Mouse (Mus musculus) heart, embryonic 11.5 days (tissue): ENCODE results near the gene Vtn. TPM values are rescaled to one million over a fixed set of nuclear protein-coding genes. Genes with fewer than 3 reads are reported as not detected.

ENCODE experiments used
- ATAC-seq: fragments of 200-750 bp; cut with Nextera tagmentation; replicated peaks from 2 replicates; pipeline ENCODE4 v1.8.0; 2017; ENCODE audit warnings: moderate library complexity; ENCODE audit not compliant: insufficient number of reproducible peaks, low FRiP score, low TSS enrichment
- H3K27ac ChIP-seq: fragments of 300-500 bp; sonication (generic); 2 replicates; pipeline ENCODE4 v1.5.1; 2014; ENCODE audit warnings: mild to moderate bottlenecking, low read depth, low read length
- H3K27me3 ChIP-seq: fragments of 300-500 bp; sonication (generic); 2 replicates; pipeline ENCODE4 v1.6.1; 2014; ENCODE audit warnings: mild to moderate bottlenecking, low read length, mixed read lengths; ENCODE audit not compliant: control insufficient read depth, insufficient read depth
- H3K36me3 ChIP-seq: fragments of 300-500 bp; sonication (generic); 2 replicates; pipeline ENCODE4 v1.6.1; 2014; ENCODE audit warnings: mild to moderate bottlenecking, low read length, moderate library complexity, mixed read lengths; ENCODE audit not compliant: control insufficient read depth, insufficient read depth
- H3K4me1 ChIP-seq: fragments of 300-500 bp; sonication (generic); 2 replicates; pipeline ENCODE4 v1.6.1; 2014; ENCODE audit warnings: low read length; ENCODE audit not compliant: control insufficient read depth, insufficient read depth
- H3K4me2 ChIP-seq: fragments of 300-500 bp; sonication (generic); 2 replicates; pipeline ENCODE4 v1.6.1; 2014; ENCODE audit warnings: mild to moderate bottlenecking, moderate library complexity
- H3K4me3 ChIP-seq: fragments of 300-500 bp; sonication (generic); 2 replicates; pipeline ENCODE4 v1.5.1; 2014; ENCODE audit warnings: low read depth, low read length
- H3K9ac ChIP-seq: fragments of 300-500 bp; sonication (generic); 2 replicates; pipeline ENCODE4 v1.6.1; 2014; ENCODE audit warnings: mild to moderate bottlenecking, low read depth, low read length, moderate library complexity
- H3K9me3 ChIP-seq: fragments of 300-500 bp; sonication (generic); replicated peaks from 2 replicates; pipeline ENCODE4 v1.6.1; 2016; ENCODE audit warnings: low read length; ENCODE audit not compliant: control insufficient read depth
- WGBS: fragments of 180-500 bp; shearing (Covaris S2); extraction: QIAGEN DNeasy Blood & Tissue Kit; methylation state at CpG from one replicate; pipeline ENCODE4 v1.1.7; 2014; ENCODE audit not compliant: insufficient replicate concordance; 5-methylcytosine and 5-hydroxymethylcytosine counted together
- polyA plus RNA-seq: library from polyadenylated mRNA; unstranded; fragments of >200 nt; fragmentation: Nextera tagmentation; extraction: Ambion mirVana; gene quantifications from 2 replicates; pipeline ENCODE4 v1.2.1, GENCODE M21; 2014

The Vtn gene
- polyA plus RNA-seq, 1 experiment from 2014 or later: 4.6 TPM

DNA sequence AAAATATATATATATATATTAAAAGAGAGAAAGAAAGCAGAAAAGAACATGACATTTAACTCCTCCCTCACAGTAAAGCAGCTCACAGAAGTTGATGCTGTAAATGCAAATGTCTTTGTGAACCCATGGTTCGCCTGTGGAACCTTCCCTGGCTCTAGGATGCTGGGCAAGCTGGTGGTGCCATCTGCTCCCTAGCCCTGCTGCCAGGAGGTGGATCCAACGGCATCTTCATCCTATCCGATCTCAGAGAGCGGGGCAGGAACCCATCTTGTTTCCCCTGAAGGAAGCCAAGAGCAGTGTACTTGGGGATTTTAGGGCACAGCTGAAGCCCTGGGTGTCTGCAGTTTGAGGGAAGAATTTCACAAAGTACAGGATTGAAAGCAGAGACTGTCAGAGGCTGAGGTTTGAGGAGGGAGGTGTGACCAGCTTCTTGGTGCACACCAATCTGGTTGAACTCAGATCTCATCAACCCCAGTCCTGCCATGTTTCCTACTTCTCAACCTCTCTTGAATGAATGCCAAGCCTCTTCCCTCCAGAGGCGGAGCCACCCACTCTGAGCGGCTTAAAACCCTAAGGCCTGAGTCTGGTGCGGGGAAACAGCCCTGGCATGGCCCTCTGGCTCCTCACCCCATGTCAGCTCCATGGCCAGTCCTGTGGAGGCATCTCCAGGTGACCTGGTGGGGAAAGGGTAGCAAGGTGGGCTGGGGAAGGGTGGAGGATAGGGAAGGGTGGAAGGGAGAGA, 4.2 kb downstream of the Vtn start, which contains the start of gene Sebox:
Sebox (plus strand) TSS at position 539 of the 742 bp plus-strand sequence.
- no peaks in the 10 kb centered on the region for H3K4me1 ChIP-seq
- ATAC-seq: no peak
- no peak within 1 kb of the TSS for H3K4me2 ChIP-seq
- H3K4me3 ChIP-seq: no peak within 1 kb of the TSS
- no peaks in the 10 kb centered on the region for H3K9me3 ChIP-seq
- H3K36me3 ChIP-seq: peaks cover 5% of the 10 kb centered on the region
- H3K27ac ChIP-seq: no peak within 1 kb of the TSS
- WGBS: 69% methylated on average over 7 of the region's 7 CpGs
- H3K27me3 ChIP-seq: peaks cover 34% of the 10 kb centered on the region
- H3K9ac ChIP-seq: no peak within 1 kb of the TSS

DNA sequence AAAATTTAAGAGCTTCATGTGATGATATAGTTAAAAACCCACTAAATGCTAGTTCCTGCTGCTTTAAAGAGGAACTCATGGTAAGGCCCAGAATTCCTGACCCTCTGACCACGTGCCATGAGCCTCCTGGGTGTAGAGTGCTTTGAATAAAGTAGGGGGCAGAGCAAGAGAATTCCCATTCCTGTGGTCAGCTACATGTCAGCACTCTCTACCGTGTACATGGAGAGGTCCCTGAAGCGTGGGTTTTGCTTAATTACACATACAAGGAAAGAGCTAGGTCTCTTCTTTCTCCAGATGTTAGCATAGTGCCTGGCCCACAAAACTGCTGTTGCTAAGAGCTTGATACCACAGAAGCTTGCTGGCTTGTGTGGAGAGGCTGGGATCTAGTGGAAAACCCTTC, 6.5 kb downstream of the Vtn start:
- Histone ChIP-seq H3K36me3 (peaks cover 12% of the 10 kb centered on the region), H3K4me3 (no peak overlapping the region), H3K27ac (no peak overlapping the region), H3K27me3 (peaks cover 12% of the 10 kb centered on the region), H3K4me1 (no peaks in the 10 kb centered on the region), H3K9ac (no peak overlapping the region), H3K4me2 (no peak overlapping the region), H3K9me3 (no peaks in the 10 kb centered on the region)
- ATAC-seq: no peak
- WGBS: 77% methylated on average over 3 of the region's 3 CpGs

DNA sequence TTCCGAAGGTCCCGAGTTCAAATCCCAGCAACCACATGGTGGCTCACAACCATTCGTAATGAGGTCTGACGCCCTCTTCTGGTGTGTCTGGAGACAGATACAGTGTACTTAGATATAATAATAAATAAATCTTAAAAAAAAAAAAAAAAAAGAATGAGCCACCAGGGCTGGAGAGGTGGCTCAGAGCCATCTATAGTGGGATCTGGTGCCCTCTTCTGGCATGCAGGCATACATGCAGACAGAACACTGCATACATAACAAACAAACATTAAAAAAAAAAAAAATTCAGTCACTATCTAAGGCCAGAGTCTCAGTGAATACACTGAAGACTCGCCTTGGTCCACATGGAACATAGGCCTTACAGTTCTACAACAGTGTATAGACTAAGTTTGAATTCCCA, 10.3 kb downstream of the Vtn start:
- Histone ChIP-seq H3K4me1 (peaks cover 14% of the 10 kb centered on the region), H3K36me3 (peaks cover 12% of the 10 kb centered on the region), H3K27ac (no peak overlapping the region), H3K9ac (no peak overlapping the region), H3K4me2 (no peak overlapping the region), H3K9me3 (no peaks in the 10 kb centered on the region), H3K27me3 (no peaks in the 10 kb centered on the region), H3K4me3 (no peak overlapping the region)
- no peak for ATAC-seq
- WGBS: 78% methylated on average over 5 of the region's 5 CpGs

DNA sequence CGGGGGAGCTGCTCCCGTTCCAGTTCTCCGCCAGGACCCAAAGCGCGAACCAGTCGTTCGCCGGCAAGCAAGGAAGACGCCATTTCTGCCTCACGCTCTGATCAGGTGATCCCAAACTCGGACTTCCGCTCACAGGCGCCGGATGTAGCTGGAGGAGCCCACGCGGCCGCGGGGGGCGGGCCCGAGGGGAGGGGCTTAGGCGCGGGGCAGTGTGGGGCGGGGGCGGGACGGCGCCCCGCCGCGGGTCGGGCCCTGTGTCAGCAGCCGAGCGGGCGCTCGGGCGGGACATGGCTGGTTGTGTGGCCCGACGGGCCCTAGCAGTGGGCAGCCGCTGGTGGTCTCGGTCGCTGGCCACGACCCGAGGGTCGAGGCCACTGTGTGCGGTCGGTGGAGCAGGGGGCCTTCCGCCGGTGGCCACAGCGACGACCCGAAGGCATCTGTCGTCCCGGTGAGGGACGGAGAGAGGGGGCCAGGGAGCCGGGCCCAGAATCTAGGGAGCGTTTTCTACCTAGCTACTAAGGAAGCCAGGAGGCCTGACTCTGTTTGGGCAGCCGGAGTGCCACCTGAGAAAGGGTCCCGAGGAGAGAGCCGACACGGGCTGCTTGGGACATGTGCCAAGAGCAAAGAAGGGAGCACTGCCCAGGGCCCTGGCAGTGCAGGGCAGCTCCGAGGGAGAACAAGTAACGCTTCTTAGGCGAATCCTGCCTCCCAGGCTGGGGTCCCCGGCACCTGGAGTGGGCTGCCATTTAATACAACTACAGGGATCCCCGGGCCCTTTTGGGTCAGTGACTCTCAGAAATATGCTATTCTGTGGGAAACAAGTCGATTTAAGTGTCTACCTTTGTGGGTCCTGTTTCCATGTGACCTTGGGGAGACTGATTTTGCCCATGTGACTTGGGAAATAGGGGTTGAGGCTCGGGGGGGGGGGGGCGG, 13.4 kb downstream of the Vtn start, which contains the start of the genes Tmem199 and Poldip2:
Tmem199 (minus strand) TSS at position 148 of the 933 bp plus-strand sequence.
Poldip2 (plus strand) TSS at position 169 of the 933 bp plus-strand sequence.
- H3K27me3 ChIP-seq: no peaks in the 10 kb centered on the region
- WGBS: under 1% methylated on average over 66 of the region's 67 CpGs
- peak within 1 kb of the TSS; percentile 91 for H3K4me3 ChIP-seq
- H3K4me1 ChIP-seq: peaks cover 14% of the 10 kb centered on the region
- peak; percentile 93 for ATAC-seq
- H3K36me3 ChIP-seq: peaks cover 23% of the 10 kb centered on the region
- H3K9me3 ChIP-seq: no peaks in the 10 kb centered on the region
- peak within 1 kb of the TSS; percentile 75 for H3K4me2 ChIP-seq
- H3K9ac ChIP-seq: peak within 1 kb of the TSS; percentile 99
- peak within 1 kb of the TSS; percentile 88 for H3K27ac ChIP-seq

DNA sequence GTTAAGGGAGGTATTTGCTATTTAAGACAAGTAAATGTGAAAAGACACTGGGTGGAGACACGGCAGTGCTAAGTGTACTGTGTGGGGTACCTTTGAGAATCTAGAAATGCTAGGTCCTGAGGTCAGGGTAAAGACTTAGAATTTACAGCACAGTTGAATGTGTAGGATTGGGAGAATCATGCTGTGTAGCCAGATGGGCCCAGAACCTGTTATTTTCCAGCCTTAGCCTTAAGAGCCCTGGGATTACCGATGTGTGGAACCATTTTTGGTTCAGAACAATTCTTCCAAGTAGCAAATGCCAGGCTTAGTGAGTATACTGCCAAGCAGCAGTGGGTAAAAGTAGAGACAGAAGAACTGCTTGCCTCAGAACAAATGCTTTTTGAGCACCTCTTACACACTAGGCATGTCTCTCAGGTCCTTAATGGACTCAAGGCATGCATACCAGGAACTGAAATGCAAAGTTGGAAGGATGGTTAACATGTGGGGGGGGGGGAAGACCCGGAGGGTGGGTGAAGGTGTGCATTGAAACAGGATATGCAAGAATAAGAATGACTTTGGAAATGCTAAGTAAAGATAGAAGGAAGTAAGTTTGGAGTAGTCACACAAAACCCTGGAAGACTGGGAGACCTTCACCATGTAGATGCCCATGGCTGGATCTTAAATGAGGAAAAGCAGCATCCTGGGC, 14.4 kb downstream of the Vtn start:
- no peaks in the 10 kb centered on the region for H3K9me3 ChIP-seq
- ATAC-seq: no peak
- no peaks in the 10 kb centered on the region for H3K27me3 ChIP-seq
- H3K36me3 ChIP-seq: peaks cover 29% of the 10 kb centered on the region
- peaks cover 14% of the 10 kb centered on the region for H3K4me1 ChIP-seq
- peak overlapping the region; percentile 99 for H3K9ac ChIP-seq
- 77% methylated on average over 3 of the region's 3 CpGs for WGBS
- H3K4me3 ChIP-seq: peak overlapping the region; percentile 91
- H3K27ac ChIP-seq: no peak overlapping the region
- H3K4me2 ChIP-seq: peak overlapping the region; percentile 62

DNA sequence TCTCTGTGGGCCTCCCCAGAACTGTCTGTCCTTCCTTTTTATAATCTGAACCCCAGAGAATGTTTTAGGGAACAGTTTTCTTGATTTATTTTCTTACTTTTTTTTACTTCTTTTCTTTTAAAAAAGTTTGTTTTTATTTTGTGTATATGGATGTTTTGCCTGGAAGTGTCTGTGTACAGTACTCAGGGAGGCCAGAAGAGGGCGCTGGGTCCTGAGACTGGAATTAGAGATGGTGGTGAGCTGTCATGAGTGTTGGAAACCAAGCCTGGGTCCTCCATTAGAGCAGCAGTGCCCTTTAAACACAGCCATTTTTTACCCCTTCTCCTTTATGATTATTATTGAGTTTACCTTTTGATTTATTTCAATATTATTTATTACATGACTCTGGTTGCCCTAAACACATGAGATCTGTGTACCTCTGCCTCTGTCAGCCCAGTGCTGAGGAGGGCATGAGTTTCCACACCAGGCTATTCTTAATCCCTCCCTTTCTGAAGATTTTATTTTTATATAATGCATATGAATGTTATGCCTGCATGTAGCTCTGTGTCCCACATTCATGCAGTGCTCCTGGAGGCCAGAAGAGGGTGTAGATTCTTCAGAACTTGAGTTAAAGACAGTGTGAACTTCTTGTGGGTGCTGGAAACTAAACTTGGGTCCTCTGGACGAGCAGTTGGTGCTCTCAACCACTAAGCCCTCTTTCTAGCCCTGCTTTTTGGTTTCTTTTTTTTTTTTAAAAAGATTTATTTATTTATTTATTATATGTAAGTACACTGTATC, 16.8 kb downstream of the Vtn start:
- Histone ChIP-seq H3K9ac (no peak overlapping the region), H3K27me3 (no peaks in the 10 kb centered on the region), H3K27ac (no peak overlapping the region), H3K4me3 (no peak overlapping the region), H3K4me2 (no peak overlapping the region), H3K9me3 (no peaks in the 10 kb centered on the region), H3K36me3 (peaks cover 39% of the 10 kb centered on the region), H3K4me1 (peaks cover 14% of the 10 kb centered on the region)
- 65% methylated on average over 2 of the region's 2 CpGs for WGBS
- ATAC-seq: no peak

DNA sequence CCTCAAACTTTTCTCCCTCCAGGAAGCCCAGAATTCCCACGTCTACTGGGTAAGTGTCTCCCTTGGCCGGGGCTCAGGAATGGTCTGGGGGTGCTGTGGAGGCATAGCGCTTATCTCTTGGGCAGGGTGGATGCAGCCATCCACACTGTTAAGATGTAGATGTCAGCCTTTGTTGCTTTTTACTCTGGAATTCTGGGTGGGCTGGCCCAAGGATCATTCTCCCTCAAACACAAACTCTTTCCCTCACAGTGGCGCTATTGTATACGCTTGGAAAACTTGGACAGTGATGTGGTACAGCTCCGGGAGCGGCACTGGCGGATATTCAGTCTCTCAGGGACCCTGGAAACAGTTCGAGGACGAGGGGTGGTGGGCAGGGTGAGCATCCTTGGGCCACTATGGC, 20.0 kb downstream of the Vtn start:
- Histone ChIP-seq H3K27me3 (no peaks in the 10 kb centered on the region), H3K36me3 (peaks cover 56% of the 10 kb centered on the region), H3K4me3 (no peak overlapping the region), H3K27ac (no peak overlapping the region), H3K4me2 (no peak overlapping the region), H3K4me1 (no peaks in the 10 kb centered on the region), H3K9ac (no peak overlapping the region), H3K9me3 (no peaks in the 10 kb centered on the region)
- ATAC-seq: no peak
- 85% methylated on average over 10 of the region's 10 CpGs for WGBS

DNA sequence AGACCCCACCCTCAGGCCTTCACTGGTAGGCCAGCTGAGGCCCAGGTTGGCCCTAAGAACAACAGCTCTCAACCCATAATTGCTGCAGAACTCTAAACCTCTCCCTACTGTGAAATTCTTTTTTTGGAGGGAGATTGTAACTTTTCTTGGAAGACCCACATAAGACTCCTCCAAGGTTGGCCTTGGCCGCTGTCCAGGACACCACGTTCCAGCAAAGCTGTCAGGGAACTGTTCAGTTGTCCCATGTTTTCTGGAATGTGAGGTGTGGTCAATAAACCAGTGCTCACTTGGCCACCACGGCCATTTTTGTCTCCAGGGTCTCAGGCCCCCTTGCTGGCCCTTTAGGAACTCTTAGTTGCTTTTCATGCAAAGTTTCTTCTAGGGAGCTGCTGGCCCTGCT, 23.0 kb downstream of the Vtn start:
- Histone ChIP-seq H3K4me2 (no peak overlapping the region), H3K4me1 (no peaks in the 10 kb centered on the region), H3K9me3 (no peaks in the 10 kb centered on the region), H3K27ac (no peak overlapping the region), H3K9ac (no peak overlapping the region), H3K4me3 (no peak overlapping the region), H3K27me3 (no peaks in the 10 kb centered on the region), H3K36me3 (peaks cover 60% of the 10 kb centered on the region)
- WGBS: 87% methylated on average over 3 of the region's 3 CpGs
- ATAC-seq: no peak
